Mouse (Mus musculus) hindbrain, embryonic 14.5 days (tissue): ENCODE results near the gene Anxa10. TPM values are rescaled to one million over a fixed set of nuclear protein-coding genes. Genes with fewer than 3 reads are reported as not detected.

Source experiments
- ATAC-seq: fragments of 200-750 bp; cut with Nextera tagmentation; 2 replicates; pipeline ENCODE4 v1.8.0; 2017; ENCODE audit warnings: moderate number of reproducible peaks, mild to moderate bottlenecking, moderate TSS enrichment, moderate library complexity; ENCODE audit not compliant: low FRiP score
- DNase-seq: peaks from one replicate; pipeline ENCODE4 v3.0.0-alpha.2; 2015; ENCODE audit warnings: low spot score
- H3K27ac ChIP-seq: fragments of 300-500 bp; sonication (generic); 2 replicates; pipeline ENCODE4 v1.5.1; 2014; ENCODE audit warnings: mild to moderate bottlenecking, moderate library complexity
- H3K27me3 ChIP-seq: fragments of 300-500 bp; sonication (generic); 2 replicates; pipeline ENCODE4 v1.6.1; 2014; ENCODE audit warnings: mild to moderate bottlenecking, low read length, mixed read lengths; ENCODE audit not compliant: control insufficient read depth, insufficient read depth
- H3K36me3 ChIP-seq: fragments of 300-500 bp; sonication (generic); replicated peaks from 2 replicates; pipeline ENCODE4 v1.6.1; 2014; ENCODE audit not compliant: control insufficient read depth, insufficient read depth
- H3K4me1 ChIP-seq: fragments of 300-500 bp; sonication (generic); replicated peaks from 2 replicates; pipeline ENCODE4 v1.6.1; 2014; ENCODE audit warnings: antibody characterized with exemption, low read length, mixed read lengths; ENCODE audit not compliant: control insufficient read depth, insufficient read depth
- H3K4me2 ChIP-seq: fragments of 300-500 bp; sonication (generic); replicated peaks from 2 replicates; pipeline ENCODE4 v1.6.1; 2014; ENCODE audit warnings: mild to moderate bottlenecking, moderate library complexity
- H3K4me3 ChIP-seq: fragments of 300-500 bp; sonication (generic); replicated peaks from 2 replicates; pipeline ENCODE4 v1.5.1; 2014; ENCODE audit warnings: mild to moderate bottlenecking, low read length
- H3K9ac ChIP-seq: fragments of 300-500 bp; sonication (generic); 2 replicates; pipeline ENCODE4 v1.6.1; 2014
- H3K9me3 ChIP-seq: fragments of 300-500 bp; sonication (generic); 2 replicates; pipeline ENCODE4 v1.6.1; 2016; ENCODE audit warnings: low read length; ENCODE audit not compliant: control insufficient read depth
- WGBS: fragments of 180-500 bp; shearing (Covaris S2); extraction: QIAGEN DNeasy Blood & Tissue Kit; methylation state at CpG from one replicate; pipeline ENCODE4 v1.1.7; 2014; 5-methylcytosine and 5-hydroxymethylcytosine counted together
- polyA plus RNA-seq: library from polyadenylated mRNA; unstranded; fragments of >200 nt; fragmentation: Nextera tagmentation; extraction: Ambion mirVana; gene quantifications from 2 replicates; pipeline ENCODE4 v1.2.1, GENCODE M21; 2014

Anxa10 gene
- polyA plus RNA-seq, 1 experiment from 2014 or later = not detected

DNA sequence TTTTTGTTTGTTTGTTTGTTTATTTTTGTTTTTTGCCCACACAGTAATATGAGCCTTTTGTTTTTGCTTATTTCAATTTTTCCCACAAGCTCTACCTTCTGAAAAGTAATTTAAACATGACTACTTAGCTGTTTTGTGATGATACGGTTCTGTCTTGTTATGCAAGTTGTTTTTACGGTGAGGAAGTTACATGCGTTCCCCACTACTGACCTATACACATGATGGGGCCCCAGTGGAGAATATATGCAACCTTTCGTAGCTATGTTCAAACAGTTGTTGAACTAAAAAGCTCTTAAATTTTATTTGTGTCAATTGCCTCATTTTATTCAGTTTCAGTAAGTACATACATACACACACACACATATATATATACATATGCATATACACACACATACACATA, 108.4 kb downstream of the Anxa10 start:
- H3K36me3 ChIP-seq = no peaks in the 10 kb centered on the region
- 95% methylated on average over 4 of the region's 4 CpGs for WGBS
- H3K4me3 ChIP-seq = no peak overlapping the region
- H3K27ac ChIP-seq = no peak overlapping the region
- no peak overlapping the region for H3K4me2 ChIP-seq
- no peaks in the 10 kb centered on the region for H3K27me3 ChIP-seq
- H3K9ac ChIP-seq = no peak overlapping the region
- DNase-seq = no peak
- H3K4me1 ChIP-seq = no peaks in the 10 kb centered on the region
- no peaks in the 10 kb centered on the region for H3K9me3 ChIP-seq
- ATAC-seq = no peak

DNA sequence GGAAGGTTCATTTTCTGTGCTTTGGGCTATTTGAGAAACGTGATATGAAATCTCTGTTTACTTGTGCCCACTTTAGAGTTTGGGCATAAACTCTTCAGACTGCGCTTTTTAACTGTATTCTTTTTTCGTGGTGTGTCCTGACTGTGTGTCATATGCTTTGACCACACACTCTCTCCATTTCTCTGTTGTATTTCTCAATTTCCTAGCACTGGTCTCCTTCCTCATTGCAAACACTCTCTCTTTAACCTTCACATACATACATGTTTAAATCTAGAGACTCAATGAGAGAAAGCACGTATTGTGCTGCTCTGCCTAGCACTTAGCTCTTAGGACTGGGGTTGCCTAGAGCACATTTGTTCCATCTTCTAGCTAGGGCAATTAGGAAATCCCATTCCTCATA, 108.8 kb downstream of the Anxa10 start:
- H3K4me2 ChIP-seq = no peak overlapping the region
- WGBS = 92% methylated on average over 4 of the region's 4 CpGs
- H3K36me3 ChIP-seq = no peaks in the 10 kb centered on the region
- no peak for ATAC-seq
- no peaks in the 10 kb centered on the region for H3K9me3 ChIP-seq
- H3K27me3 ChIP-seq = no peaks in the 10 kb centered on the region
- H3K9ac ChIP-seq = no peak overlapping the region
- no peak overlapping the region for H3K4me3 ChIP-seq
- no peak overlapping the region for H3K27ac ChIP-seq
- H3K4me1 ChIP-seq = no peaks in the 10 kb centered on the region
- no peak for DNase-seq

Other genes starting within 250 kb of the Anxa10 start
- 15.9 and 17.3 TPM in 2 replicates for gene Palld, start 220.5 kb downstream of the Anxa10 start, polyA plus RNA-seq
- 0.37 and 0.84 TPM in 2 replicates for gene Ddx60, start 195.1 kb downstream of the Anxa10 start, polyA plus RNA-seq